Mouse (Mus musculus) lung, embryonic 14.5 days (tissue): ENCODE measurements around the gene Raly. TPM values are rescaled to one million over a fixed set of nuclear protein-coding genes. Genes with fewer than 3 reads are reported as not detected.

Experiments used
- ATAC-seq: fragments of 200-750 bp; cut with Nextera tagmentation; 2 replicates; pipeline ENCODE4 v1.8.0; 2017; ENCODE audit warnings: mild to moderate bottlenecking, moderate TSS enrichment, moderate library complexity; ENCODE audit not compliant: insufficient read depth
- DNase-seq: peaks from one replicate; pipeline ENCODE4 v3.0.0-alpha.2; 2015
- H3K27ac ChIP-seq: fragments of 300-500 bp; sonication (generic); 2 replicates; pipeline ENCODE4 v1.5.1; 2014; ENCODE audit warnings: low read depth, mild to moderate bottlenecking, moderate library complexity
- H3K27me3 ChIP-seq: fragments of 300-500 bp; sonication (generic); 2 replicates; pipeline ENCODE4 v1.6.1; 2014; ENCODE audit warnings: low read length, control low read depth; ENCODE audit not compliant: insufficient read depth
- H3K36me3 ChIP-seq: fragments of 300-500 bp; sonication (generic); 2 replicates; pipeline ENCODE4 v1.6.1; 2014; ENCODE audit warnings: control low read depth; ENCODE audit not compliant: insufficient read depth
- H3K4me1 ChIP-seq: fragments of 300-500 bp; sonication (generic); 2 replicates; pipeline ENCODE4 v1.6.1; 2014; ENCODE audit warnings: antibody characterized with exemption, control low read depth; ENCODE audit not compliant: insufficient read depth
- H3K4me2 ChIP-seq: fragments of 300-500 bp; sonication (generic); 2 replicates; pipeline ENCODE4 v1.6.1; 2014; ENCODE audit warnings: mild to moderate bottlenecking
- H3K4me3 ChIP-seq: fragments of 300-500 bp; sonication (generic); 2 replicates; pipeline ENCODE4 v1.5.1; 2014; ENCODE audit warnings: low read depth, low read length
- H3K9ac ChIP-seq: fragments of 300-500 bp; sonication (generic); 2 replicates; pipeline ENCODE4 v1.6.1; 2014
- H3K9me3 ChIP-seq: fragments of 300-500 bp; sonication (generic); 2 replicates; pipeline ENCODE4 v1.6.1; 2016; ENCODE audit warnings: low read depth, low read length, control low read depth
- CTCF ChIP-seq: IDR thresholded peaks from 2 replicates; pipeline ENCODE4 v1.5.1; 2016; ENCODE audit warnings: antibody characterized with exemption, low read depth
- WGBS: fragments of 180-500 bp; shearing (Covaris S2); extraction: QIAGEN DNeasy Blood & Tissue Kit; methylation state at CpG from one replicate; pipeline ENCODE4 v1.1.7; 2014; 5-methylcytosine and 5-hydroxymethylcytosine counted together
- polyA plus RNA-seq: library from polyadenylated mRNA; unstranded; fragments of >200 nt; fragmentation: Nextera tagmentation; extraction: Ambion mirVana; gene quantifications from 2 replicates; pipeline ENCODE4 v1.2.1, GENCODE M21; 2014

Raly gene
- polyA plus RNA-seq = 64.3 and 72.9 TPM in 2 replicates

DNA sequence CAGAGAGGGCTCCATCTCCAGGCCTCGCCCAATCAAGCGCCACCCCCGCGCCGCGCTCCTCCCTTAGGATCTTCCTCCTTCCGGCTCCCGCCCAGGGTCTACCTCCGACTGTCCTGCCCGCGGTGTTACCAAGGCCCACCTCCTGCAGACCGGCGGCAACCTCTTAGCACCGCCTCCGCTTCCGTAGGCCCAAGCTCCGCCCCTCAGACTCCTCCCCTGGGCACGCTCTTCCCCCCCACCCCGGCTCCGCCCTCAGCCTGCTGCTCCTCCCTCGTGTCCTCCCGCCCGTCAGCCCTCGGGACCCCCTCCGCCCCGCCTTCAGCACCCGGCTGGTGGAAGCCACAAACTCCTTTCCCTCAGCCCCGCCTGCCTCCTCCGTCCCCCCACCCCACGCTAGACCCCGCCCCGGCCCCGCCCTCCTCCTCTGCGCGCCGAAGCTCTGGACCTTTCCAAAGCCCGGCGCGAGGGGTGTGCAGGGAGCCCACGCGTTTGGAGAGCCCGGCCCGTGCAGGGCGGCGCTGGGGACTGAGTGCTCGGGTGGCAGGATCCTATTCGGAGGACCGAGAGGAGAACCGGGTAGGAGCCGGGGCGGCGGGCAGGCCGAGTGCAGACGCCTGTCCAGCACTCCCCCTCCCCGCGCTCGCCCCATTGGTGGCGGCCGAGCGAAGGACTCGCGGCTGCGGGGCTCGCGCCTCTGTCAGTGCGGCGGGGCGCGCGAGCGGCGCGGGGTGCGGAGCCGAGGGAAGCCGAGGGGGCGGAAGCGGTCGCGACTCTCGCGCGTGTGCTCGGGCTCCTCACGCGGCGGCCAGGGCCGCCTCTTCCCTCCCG is at the start of gene Raly, which contains the start of gene a:
Gene Raly, plus strand, starts transcription at position 441 of the 828 bp plus-strand sequence.
Gene a, plus strand, starts transcription at position 747 of the 828 bp plus-strand sequence.
- Histone ChIP-seq H3K9me3 (no peaks in the 10 kb centered on the region), H3K27me3 (no peaks in the 10 kb centered on the region), H3K4me3 (peak within 1 kb of the TSS; percentile 99), H3K4me2 (peak within 1 kb of the TSS; percentile 77), H3K9ac (peak within 1 kb of the TSS; percentile 93), H3K36me3 (0 out of 2 replicates have a peak, but pooled peaks cover 3% of the 10 kb centered on the region), H3K4me1 (peaks cover 16% of the 10 kb centered on the region), H3K27ac (peak within 1 kb of the TSS; percentile 98)
- DNase-seq (peak; percentile 98), ATAC-seq (peak; percentile 98)
- WGBS = under 1% methylated on average over 84 of the region's 89 CpGs
- TF ChIP-seq CTCF = peak; percentile 14

DNA sequence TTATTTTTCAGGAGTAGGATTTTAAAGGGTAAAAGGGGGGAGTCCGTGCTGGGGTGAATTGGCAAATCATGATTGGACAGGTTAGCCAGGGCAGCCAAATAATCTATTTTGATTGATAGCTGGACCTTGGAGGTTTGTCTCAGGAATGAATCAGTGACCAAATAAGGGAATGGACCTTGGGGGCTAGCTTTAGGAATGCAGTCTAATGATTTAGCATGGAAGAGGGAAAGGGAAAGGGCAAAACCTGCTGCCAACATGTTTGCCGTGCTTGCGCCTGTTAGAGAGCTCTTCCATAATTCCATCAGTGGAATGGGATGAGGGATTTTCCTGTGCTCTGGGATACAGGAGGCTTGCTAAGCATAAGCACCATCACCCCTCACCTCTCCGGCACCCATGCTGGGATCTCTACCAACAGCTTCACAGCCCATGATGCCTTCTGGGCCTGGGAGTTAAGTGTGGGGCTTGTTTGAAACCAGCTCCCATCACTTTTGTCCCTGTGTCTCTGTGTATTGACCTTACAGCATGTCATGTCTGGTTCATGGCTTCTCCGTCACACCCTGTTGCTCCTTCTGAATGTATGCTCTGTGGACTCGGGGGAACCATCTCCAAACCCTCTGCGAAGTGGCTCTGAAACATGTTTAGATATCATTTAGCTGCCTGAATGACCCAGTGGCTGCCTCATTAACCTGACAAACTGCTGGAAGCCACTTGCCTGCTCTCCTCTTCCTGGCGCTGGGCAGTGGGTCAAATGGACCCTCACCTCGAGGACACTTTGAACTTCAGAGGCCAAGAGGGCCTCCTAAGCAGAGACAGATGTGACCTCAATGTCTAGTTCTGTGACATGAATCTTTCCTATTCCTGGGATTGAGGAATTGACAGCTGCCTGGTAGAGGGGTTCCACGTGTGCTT is 47.7 kb upstream of the Raly start:
- Histone ChIP-seq H3K27ac (no peak overlapping the region), H3K4me3 (no peak overlapping the region), H3K27me3 (no peaks in the 10 kb centered on the region), H3K4me1 (no peaks in the 10 kb centered on the region), H3K9ac (no peak overlapping the region), H3K36me3 (no peaks in the 10 kb centered on the region), H3K9me3 (no peaks in the 10 kb centered on the region), H3K4me2 (no peak overlapping the region)
- WGBS = 68% methylated on average over 10 of the region's 10 CpGs
- no peak for TF ChIP-seq CTCF
- DNase-seq = no peak
- no peak for ATAC-seq

DNA sequence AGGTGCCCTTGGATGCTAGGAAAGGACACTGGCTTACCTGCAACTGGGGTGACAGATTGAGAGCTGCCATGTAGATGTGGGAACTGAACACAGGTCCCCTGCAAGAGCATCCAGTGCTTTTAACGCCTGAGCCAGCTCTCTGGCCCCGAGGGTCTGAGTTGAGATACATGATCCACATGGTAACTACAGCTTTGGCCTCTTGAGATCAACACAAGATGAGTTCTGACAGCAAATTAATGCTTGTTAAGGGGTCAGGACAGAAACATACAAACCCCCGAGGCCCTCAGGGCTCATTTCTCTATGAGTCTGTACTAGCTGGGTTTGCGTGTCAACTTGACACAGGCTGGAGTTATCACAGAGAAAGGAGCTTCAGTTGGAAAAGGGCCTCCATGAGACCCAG is 47.0 kb upstream of the Raly start:
- DNase-seq (no peak), ATAC-seq (no peak)
- no peak overlapping the region for H3K27ac ChIP-seq
- H3K9me3 ChIP-seq = no peaks in the 10 kb centered on the region
- 63% methylated on average over 4 of the region's 4 CpGs for WGBS
- no peak overlapping the region for H3K4me3 ChIP-seq
- TF ChIP-seq CTCF = no peak
- no peaks in the 10 kb centered on the region for H3K27me3 ChIP-seq
- H3K36me3 ChIP-seq = no peaks in the 10 kb centered on the region
- no peak overlapping the region for H3K4me2 ChIP-seq
- peaks cover under 1% of the 10 kb centered on the region; the same call in 1 of the 2 replicates for H3K4me1 ChIP-seq
- no peak overlapping the region for H3K9ac ChIP-seq

DNA sequence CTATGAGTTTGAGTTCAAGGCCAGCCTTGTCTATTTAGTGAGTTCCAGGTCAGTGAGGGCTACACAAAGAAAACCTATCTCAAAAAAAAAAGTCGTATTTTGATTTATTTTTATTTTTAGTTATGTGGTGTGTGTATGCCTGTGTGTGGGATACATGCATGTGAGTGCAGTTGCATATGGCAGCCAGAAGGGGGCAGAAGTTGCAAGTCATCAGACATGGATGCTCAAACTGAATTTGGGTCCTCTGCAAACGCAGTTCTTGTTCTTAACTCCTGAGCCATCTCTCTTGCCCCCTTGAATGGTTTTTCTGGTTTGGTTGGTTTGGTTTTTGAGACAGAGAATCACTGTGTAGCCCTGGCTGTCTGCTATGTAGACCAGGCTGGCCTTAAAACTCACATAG is 42.5 kb upstream of the Raly start:
- TF ChIP-seq CTCF = peak; percentile 43
- DNase-seq = no peak
- Histone ChIP-seq H3K4me1 (peaks cover 7% of the 10 kb centered on the region; the same call in 1 of the 2 replicates), H3K36me3 (no peaks in the 10 kb centered on the region), H3K27ac (no peak overlapping the region), H3K4me2 (no peak overlapping the region), H3K9ac (no peak overlapping the region), H3K4me3 (no peak overlapping the region), H3K27me3 (no peaks in the 10 kb centered on the region), H3K9me3 (no peaks in the 10 kb centered on the region)
- 82% methylated on average over 2 of the region's 2 CpGs for WGBS
- no peak for ATAC-seq

DNA sequence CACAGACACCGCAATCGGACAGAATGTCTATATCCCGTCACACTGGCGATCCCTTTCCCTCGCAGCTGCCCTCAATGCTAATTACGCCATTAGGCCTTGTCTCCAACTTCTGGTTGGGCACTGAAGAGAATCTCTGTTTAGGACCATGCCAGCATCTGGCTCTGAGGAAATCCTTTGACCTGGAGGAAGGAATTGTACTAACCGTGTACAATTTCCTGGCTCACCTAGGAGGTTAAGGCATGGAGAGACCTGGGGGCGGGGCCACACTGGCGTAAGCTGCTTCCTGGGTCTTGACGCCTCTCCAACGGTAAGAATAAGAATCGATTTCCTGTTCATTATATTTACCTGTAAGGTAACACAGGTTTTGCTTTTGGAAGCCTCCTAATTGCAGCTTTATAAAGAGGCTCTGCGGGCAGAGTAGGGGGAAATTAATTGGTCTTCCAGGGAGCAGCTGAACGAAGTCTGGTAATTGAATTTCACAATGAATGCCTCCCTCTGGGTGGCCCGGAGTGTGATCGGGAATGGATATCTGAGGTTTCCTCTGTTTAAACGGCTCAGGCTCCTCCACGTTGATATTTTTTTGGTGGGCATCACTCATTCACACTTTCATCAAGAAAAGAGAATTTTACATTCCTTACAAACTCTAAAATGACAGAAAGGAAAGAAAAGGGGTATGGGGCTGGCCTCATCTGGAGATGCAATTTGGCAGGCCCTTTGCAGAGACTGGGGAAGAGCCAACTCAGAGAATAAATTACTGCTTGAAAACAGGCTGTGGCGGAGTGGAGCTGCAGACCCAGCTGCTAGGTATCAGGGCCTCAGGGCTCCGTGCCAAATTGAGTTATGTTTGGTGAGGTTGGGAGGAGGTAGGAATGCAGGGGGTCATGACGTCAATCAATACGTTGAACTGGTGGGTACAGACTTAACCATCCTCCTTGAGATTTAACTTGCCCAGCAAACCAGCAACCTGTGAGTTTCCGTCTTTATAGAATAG is 41.6 kb upstream of the Raly start:
- ATAC-seq (peak; percentile 84; the same call in 1 of the 2 replicates), DNase-seq (peak; percentile 85)
- 51% methylated on average over 23 of the region's 23 CpGs for WGBS
- no peak for TF ChIP-seq CTCF
- Histone ChIP-seq H3K36me3 (no peaks in the 10 kb centered on the region), H3K9ac (no peak overlapping the region), H3K9me3 (no peaks in the 10 kb centered on the region), H3K4me1 (peaks cover 7% of the 10 kb centered on the region; the same call in 1 of the 2 replicates), H3K27ac (peak overlapping the region; percentile 6; the same call in 1 of the 2 replicates), H3K4me2 (0 out of 2 replicates have a peak overlapping the region, but pooled peaks have one; percentile 7), H3K4me3 (no peak overlapping the region), H3K27me3 (no peaks in the 10 kb centered on the region)

DNA sequence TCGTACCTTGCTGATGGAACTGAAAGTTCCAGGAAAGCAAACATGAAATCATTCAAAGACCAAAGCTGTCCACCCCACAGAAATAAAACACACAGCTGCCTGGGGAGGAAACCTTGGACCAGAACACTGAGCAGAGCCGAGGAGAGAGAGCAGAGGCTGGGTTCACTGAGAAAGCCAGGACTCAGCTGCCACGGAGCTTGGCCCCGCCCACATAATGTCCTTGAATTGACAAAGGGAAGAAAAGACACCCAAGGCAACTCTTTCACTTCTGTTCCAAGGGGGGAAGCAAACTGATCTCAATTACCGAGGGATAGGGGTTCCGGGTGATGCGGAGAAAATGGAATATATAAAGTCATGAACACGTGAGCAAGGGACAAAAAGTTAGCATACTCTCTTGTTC is 39.0 kb upstream of the Raly start:
- 59% methylated on average over 8 of the region's 8 CpGs for WGBS
- Histone ChIP-seq H3K36me3 (no peaks in the 10 kb centered on the region), H3K4me1 (peaks cover 7% of the 10 kb centered on the region; the same call in 1 of the 2 replicates), H3K9ac (no peak overlapping the region), H3K9me3 (no peaks in the 10 kb centered on the region), H3K27ac (no peak overlapping the region), H3K4me2 (no peak overlapping the region), H3K27me3 (no peaks in the 10 kb centered on the region), H3K4me3 (no peak overlapping the region)
- TF ChIP-seq CTCF = no peak
- ATAC-seq = no peak
- no peak for DNase-seq
